Mouse (Mus musculus) G1E (cell line): Measurements from ENCODE around the gene Rimklb.

ENCODE experiments used
- CTCF ChIP-seq: IDR thresholded peaks from 2 replicates; pipeline ENCODE4 v1.5.1; 2012; ENCODE audit warnings: low read depth, low read length, inconsistent platforms, mixed read lengths
- GATA1 ChIP-seq: IDR thresholded peaks from 2 replicates; pipeline ENCODE4 v1.6.1; 2012; ENCODE audit warnings: borderline replicate concordance, low read length, inconsistent platforms, mixed read lengths
- POLR2AphosphoS5 ChIP-seq: IDR thresholded peaks from 2 replicates; pipeline ENCODE4 v1.6.1; 2012; ENCODE audit warnings: low read depth, low read length, inconsistent platforms; ENCODE audit not compliant: insufficient replicate concordance

GRCm38 (mm10) chr6:122527596-122527995 is 29.0 kb upstream of the Rimklb start:
- no peak for TF ChIP-seq GATA1
- no peak for TF ChIP-seq POLR2AphosphoS5
- TF ChIP-seq CTCF, result no peak
